Mouse (Mus musculus) embryo, embryonic 11 days (tissue): ENCODE data around the gene Nemp2.
"Not testable (repeated sequence)": the region's sequence is repeated elsewhere in the genome, so short reads cannot be mapped to it uniquely, and the experiment has no call there.

ENCODE experiments used
- DNase-seq: peaks from one replicate; pipeline ENCODE4 v3.0.0-alpha.2; 2015

Nemp2 gene

GRCm38 (mm10) chr1:52655153-52655552, 24.6 kb downstream of the Nemp2 start:
- no peak for DNase-seq

- no peak for DNase-seq
Observed at GRCm38 (mm10) chr1:52658160-52658559, 27.7 kb downstream of the Nemp2 start.

GRCm38 (mm10) chr1:52660278-52660677, 29.8 kb downstream of the Nemp2 start:
- no peak for DNase-seq

- DNase-seq, result no peak
Observed at GRCm38 (mm10) chr1:52660765-52661164, 30.3 kb downstream of the Nemp2 start.

GRCm38 (mm10) chr1:52663228-52663627, 32.7 kb downstream of the Nemp2 start:
- DNase-seq, result no peak

- DNase-seq, result no peak
Observed at GRCm38 (mm10) chr1:52668743-52669323, 38.3 kb downstream of the Nemp2 start.

GRCm38 (mm10) chr1:52669931-52670330, 39.4 kb downstream of the Nemp2 start:
- no peak for DNase-seq

GRCm38 (mm10) chr1:52675561-52676551, 45.4 kb downstream of the Nemp2 start:
- no peak for DNase-seq

GRCm38 (mm10) chr1:52676621-52677020, 46.1 kb downstream of the Nemp2 start:
- no peak for DNase-seq

- DNase-seq, result no peak
Observed at GRCm38 (mm10) chr1:52683550-52683949, 53.0 kb downstream of the Nemp2 start.

GRCm38 (mm10) chr1:52687636-52688035, 57.1 kb downstream of the Nemp2 start:
- no peak for DNase-seq

GRCm38 (mm10) chr1:52694456-52694855, 64.0 kb downstream of the Nemp2 start:
- not testable (repeated sequence) for DNase-seq
